Mouse (Mus musculus) adipocyte (in vitro differentiated cells): ENCODE results near the gene Abhd15.
"Not testable (repeated sequence)": the region's sequence is repeated elsewhere in the genome, so short reads cannot be mapped to it uniquely, and the experiment has no call there.

Source experiments
- DNase-seq: peaks from one replicate; pipeline ENCODE4 v3.0.0-alpha.2; 2016; ENCODE audit warnings: low spot score

Gene Abhd15

DNA sequence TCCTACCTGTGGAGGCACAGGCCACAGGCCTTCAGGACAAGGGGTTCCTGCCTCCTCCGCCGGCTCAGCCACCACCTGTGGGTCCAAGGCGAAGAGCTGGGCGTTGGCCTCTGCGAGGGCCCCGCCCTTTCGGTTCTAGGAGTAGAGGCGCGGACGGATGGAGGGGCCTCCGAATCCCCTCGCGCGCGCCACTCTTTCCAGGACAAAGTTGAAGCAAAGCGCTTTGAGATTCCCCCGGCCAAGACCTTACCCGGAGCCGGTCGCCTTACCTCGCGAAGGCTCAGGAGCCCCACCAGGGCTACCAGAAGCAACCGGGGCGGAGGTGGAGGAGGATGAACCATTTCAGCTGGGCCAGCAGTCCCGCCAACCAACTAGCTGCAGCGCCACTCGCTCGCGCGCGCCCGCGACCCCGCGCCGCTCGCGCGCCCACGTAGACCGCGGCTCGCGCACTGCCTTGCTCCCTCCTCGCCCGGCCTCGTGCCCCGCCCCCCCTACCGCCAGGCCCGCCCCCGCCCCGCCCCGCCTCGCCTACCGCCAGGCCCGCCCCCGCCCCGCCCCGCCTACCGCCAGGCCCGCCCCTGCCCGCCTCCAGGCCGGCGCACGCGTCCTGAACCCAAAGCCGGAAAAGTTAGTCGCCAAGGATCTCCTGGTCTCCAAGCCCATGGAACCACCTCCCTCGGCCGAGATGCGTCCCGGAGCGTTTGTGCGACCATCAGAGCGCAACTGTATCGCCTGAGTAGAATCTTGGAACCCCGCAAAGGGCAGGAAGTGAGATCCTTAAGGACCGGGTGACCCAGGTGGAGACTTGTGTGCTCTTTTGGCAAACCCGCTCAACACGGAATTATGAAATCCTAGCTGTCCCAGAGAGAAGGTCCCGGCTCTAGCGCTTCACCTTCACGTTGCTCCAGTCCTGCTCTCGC lies 1.8 kb upstream of the Abhd15 start:
- peak; percentile 86 for DNase-seq

DNA sequence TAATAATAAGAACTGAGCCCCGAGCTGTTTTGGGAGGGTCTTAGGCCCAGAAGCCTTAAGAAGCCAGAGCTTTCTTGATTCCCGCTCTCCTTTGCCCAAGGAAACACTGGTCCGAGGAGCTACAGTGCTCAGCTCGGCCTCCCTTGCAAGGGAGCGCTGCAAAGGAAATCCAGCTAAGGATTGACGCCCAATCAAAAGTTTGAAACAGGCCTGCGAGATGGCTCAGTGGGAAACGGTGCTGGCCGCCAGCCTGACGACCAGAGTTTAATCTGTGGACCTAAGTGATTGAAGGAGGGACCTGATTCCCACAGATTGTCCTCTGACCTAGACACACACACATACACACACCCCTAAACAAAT lies 1.1 kb upstream of the Abhd15 start:
- no peak for DNase-seq

DNA sequence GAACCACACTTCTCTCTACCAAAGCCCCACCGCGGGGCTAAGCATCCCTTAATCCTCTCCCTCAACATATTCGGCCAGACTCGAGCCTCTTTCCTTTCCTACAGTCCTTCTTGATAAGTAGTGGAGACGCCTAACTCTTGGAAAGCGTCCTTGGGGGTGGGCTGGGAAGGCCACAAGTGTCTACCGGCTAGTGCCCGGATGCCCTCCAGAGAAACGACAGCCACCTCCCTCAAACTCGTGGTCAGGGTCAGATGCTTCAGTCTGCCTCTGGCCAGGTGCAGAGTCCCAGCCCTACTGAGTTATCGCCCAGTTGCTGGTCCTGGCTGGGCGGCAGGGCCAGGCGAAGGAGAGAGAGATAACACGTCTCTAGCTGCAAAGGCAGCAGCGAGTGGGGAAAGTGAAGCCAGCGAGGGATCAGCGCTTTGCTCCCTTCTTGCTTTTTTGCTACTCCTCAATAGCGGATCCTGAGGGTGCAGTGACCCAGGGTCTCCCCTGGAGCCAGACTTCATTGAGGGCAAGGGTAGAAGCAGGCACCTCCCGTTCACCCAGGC lies 565 bp upstream of the Abhd15 start:
- DNase-seq = no peak

DNA sequence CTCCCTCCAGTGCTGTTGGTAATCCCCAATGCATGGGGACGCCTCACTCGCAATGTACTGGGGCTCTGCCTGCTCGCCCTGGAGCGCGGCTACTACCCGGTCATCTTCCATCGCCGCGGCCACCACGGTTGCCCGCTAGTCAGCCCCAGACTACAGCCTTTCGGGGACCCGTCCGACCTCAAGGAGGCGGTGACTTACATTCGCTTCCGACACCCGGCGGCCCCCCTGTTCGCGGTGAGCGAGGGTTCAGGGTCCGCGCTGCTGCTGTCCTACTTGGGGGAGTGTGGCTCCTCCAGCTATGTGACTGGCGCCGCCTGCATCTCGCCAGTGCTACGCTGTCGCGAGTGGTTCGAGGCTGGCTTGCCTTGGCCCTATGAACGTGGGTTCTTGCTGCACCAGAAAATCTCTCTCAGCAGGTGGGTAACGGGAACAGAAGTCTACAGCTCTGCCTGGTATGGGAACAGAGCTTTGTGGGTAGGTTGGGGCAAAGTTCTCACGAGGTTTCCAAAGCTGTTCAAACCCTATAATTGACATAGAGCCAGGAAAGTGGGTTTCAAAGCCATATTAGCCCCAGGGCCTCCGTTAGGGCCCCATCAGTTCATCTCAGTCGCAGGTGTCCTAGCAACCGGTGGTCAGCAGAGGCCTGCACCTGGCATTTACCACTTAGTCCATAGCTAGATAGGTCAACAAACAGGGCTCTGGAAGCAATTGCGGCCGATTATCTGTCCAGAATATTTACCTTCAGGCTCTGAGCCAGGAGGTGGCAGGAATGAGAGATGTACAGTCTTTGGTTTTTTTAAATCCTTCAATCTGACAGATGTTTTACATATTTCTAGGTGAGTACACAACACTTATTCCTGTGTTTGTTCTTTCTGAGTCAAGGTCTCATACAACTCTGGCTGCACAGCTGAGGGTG lies 974 bp downstream of the Abhd15 start, which contains the start of gene Trp53i13:
Trp53i13 (minus strand) TSS at position 344 of the 916 bp plus-strand sequence.
- DNase-seq = no peak

DNA sequence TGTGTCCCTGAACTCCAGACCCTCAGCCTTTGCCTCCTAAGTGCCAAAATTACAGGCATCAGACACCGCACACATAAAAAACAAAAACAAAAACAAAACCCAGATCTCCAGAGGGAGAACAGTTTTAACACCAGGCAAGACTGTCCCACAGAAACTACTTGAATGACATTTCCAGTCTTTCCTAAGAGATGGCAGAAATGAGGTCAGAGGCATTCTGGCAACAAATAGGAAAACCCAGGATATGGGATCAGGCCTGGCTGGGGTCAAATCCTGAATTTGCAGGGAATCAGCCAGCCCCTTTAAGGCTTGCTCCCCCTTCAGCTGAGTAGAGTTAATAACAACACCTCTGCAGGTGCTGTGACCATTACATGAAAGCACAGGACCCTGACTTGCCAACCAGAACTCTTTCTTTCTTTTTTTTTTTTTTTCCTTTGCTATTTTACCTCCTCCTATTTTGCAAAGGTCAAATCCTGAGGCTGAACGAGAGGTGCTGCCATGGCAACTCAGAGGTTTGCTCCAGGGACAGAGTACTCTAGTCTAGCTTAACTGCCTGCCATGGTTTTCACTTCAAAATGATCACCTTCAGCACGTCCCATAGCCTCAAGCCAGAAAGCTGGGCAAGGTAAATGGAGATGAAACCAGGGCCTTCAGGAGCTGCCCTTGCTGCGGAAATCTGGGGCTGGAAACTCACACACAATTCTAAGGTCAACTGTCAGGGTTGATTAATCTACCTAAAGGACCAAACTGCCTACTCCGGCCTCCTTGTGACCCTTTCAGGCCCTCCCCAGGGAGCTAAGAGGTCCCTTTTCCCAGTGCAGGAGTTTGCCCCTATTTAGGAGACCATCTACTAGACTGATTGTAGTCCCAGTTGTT lies 1.9 kb downstream of the Abhd15 start:
- peak; percentile 73 for DNase-seq

DNA sequence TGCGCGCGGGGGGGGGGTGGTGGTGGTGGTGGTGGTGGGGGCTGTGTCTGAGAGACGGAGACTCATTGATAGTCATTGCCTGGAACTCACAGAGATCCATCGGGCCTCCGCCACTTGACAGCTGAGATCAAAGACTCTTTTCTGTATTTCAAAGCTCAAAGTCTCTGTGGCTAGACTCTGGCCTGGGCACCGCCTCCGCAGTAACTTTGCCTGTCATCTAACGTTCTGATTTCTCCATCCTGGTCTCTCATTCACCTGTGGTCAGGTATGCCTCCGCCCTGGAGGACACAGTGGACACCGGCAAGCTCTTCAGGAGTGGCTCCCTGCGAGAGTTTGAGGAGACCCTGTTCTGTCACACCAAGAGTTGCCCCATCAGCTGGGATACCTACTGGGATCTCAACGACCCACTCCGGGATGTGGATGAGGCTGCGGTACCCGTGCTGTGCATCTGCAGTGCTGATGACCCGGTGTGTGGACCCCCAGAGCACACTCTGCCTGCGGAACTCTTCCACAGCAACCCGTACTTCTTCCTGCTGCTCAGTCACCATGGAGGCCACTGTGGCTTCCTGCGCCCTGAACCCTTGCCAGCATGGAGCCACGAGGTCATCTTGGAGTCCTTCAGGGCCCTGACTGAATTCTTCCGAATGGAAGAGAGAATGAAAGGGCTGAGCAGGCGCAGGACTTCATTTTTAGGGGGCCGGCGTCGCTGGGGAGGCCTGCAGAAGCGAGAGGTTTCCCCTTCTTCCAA lies 3.3 kb downstream of the Abhd15 start:
- DNase-seq = no peak

DNA sequence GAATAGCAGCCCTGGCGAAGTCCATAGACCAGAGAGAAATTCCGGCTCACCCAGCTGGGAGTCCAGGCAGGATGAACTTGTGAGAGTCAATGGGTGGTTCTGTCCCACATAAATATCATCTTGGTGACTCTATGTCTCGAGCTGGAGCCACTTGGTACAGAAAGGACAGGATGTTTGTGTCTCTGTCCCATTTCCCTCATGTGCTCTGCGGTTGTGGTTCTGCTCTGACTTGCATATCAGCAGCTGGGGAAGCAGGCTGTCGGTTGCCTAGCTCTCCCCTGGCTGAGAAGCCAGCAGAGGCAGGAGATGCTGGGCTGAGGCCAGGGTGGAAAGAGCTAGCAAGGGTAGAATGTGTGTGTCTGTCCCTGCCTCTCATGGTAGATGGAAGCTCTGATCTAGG lies 4.1 kb downstream of the Abhd15 start, which contains the start of gene Gm10392:
Gm10392 (minus strand) TSS at position 156 of the 400 bp plus-strand sequence.
- DNase-seq = no peak

DNA sequence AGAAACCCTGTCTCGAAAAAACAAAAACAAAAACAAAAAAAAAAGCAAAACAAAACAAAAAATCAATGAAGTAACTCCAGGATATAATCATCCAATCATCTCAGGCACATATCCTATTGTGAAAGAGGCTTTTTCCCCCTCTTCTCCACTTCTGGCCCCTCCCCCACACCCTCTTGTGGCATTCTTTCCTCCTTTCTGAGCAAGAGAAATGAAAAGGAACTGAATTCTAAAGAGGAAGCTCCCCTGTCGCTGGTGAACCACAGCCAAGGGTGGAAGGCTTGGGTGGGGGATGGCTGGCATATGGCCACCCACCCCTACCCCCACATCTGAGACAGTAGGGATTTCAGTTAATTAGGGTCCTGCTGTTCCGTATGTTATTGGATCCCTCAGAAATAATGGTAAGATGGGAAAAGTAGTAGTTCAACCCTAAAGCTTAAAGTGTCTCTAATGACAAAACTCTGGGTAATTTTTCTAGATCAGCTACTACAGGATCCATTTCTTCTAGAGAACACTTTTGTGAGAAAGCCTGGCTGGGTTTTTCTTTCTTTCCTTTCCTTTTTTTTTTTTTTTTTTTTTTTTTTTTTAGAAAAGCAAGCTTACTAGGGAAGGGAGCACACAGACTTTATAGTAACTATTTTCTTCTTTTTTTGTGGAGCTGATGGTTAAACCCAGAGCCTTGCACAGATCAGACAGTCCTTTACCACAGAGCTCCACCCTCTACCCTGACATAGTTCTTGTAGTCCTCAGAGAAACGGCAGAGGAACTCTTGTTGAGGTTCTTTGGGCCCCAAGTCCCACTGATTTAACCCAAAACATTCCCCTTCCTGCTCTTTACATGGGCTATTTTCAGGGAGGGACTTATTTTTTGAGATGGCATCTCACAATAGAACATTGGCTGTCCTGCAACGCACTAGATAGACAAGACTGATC lies 5.9 kb downstream of the Abhd15 start:
- peak; percentile 41 for DNase-seq

DNA sequence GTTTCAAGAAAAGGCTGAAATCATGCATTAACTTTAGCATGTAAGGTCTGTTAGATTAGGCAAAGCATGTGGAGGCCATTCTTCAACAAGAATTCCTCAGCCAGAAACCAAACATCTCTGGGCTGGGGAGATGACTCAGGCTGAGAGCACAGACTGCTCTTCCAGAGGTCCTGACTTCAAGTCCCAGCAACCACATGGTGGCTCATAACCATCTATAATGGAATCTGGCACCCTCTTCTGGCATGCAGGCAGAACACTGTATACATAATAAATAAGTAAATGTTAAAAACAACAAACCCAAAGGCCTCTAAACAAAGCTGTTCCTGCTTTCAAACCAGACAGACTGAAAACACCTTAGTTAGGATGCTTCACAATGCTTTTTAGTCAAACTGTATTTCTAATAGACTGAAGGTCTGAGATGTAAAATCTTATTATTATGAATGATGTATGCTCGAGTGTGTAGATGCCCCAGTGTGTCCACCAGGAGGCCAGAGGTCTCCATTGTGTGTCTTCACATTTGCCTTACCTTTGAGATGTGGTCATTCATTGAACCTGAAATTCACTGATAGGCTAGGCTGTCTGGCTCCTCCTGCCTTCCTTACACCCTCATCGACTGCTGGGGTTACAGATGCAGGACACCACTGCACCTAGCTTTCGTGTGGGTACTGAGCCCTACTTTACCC lies 11.0 kb downstream of the Abhd15 start:
- DNase-seq = no peak

DNA sequence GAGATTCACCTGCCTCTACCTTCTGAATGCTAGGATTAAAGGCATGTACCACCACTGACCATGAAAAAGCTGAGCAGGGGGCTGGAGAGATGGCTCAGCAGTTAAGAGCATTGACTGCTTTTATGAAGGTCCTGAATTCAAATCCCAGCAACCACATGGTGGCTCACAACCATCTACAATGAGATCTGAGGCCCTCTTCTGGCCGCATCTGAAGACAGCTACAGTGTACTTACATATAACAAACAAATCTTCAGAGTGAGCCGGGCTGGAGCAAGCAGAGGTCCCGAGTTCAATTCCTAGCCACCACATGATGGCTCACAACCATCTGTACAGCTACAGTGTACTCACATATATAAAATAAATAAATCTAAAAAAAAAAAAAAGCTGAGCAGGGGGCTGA lies 13.5 kb downstream of the Abhd15 start:
- not testable (repeated sequence) for DNase-seq

DNA sequence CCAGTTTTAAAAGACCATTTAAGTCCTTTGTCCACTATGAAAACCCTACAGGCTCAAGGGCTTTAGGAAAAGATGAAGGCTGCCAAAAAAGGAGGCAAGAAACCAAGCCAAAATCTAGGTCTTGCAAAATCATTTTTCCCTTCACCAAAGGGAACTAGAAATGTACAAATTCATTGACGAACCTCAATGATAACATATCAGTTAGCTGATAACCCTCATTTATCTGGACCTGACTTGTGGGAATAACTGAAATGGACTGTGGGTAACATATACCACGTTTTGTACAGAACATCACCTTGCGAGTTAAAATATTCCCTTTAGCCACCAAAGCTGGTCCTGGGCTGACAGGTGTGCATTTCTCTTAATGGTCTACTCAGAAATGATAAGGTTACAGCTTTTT lies 14.7 kb downstream of the Abhd15 start:
- DNase-seq = peak; percentile 34

DNA sequence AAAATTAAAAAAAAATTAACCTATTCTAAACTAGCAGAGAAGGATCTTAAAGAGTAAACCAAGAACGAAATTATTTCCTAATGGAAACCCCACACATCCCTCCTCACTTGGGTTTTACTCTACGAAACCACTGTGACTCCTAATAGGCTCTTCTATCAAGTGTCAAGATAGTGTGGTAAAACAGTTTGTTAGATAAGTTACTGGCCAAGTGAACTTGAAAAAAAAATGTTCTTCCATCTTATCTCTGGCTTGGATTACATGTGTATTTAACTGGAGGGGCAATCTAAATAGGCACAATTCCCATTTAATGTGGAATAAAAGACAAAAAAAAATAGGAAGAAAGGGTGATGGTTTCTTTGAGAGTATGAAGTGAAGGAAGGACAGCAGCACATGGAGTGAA lies 15.9 kb downstream of the Abhd15 start:
- DNase-seq = no peak

DNA sequence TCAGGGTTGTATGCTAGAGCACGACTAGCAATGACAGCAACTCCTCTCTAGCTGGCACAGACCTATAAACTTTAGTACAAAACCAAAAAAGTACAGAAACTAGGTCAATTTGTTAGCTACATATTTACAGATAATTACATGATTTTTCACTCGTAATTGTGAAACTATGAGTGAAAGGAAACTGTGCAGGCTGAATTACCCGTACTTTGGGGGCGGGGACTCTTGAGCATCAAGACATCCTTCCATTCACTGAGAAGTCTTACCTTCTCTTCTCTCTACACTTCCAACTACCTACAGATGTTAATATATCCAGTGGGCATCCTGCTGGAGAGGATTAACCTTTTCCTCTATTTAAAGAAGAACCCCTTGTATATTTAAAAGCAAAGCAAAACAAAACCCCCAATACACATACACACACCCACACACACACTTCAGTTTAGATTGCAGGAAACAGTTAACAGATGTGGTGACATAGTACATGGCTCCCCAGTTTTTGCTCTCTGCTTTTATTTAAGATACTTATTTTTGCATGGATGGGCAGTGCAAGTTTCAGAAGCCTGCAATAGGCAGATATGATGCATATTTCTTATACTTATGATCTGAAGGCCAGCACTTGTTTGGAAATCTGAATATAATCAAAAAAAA lies 17.4 kb downstream of the Abhd15 start:
- no peak for DNase-seq

DNA sequence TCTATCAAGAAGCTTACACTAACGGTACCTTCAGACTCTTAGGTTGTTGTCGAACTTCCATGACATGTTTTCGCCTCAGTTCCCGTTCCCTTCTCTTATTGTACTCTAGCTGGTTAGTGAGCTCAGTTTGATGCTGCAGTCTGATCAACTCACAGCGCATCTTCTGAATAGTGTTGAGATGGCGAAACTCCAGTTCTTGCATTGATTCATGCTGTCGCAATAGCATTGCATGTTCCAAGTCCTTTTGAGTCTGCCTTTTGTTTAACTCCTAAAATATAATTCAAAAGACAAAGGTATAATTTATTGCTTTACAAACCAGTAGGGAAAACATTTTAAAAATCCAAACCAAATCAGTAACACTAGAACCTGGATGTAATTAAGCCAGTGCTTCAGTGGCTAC lies 30.3 kb downstream of the Abhd15 start:
- peak; percentile 35 for DNase-seq

DNA sequence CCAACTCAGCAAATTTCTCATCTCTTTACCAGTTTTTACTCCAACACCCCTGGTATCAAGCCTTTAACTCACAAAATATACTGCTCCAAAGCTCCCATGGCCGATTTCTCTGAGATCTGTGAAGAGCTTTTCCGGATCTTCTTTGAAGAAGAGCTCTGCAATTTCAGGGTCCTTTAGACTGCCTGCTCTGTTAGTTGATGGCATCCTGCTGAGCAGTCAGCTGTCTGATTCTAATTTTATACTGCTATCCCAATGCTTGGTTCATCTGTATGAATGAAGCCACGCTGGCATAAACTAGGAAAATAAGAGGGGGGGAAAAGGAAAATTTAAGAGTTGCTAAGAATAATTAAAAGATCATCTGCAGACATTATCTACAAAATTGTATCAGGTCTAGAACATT lies 70.3 kb downstream of the Abhd15 start:
- DNase-seq = no peak
